Mouse (Mus musculus): ENCODE data around the gene Adam30. TPM values are rescaled to one million over a fixed set of nuclear protein-coding genes. Genes with fewer than 3 reads are reported as not detected.
"Not testable (repeated sequence)": the region's sequence is repeated elsewhere in the genome, so short reads cannot be mapped to it uniquely, and the experiment has no call there.

Gene Adam30
- not detected for total RNA-seq (2021)
- long read RNA-seq, experiment 1: 0 reads
- long read RNA-seq, experiment 2: 0 reads

DNA sequence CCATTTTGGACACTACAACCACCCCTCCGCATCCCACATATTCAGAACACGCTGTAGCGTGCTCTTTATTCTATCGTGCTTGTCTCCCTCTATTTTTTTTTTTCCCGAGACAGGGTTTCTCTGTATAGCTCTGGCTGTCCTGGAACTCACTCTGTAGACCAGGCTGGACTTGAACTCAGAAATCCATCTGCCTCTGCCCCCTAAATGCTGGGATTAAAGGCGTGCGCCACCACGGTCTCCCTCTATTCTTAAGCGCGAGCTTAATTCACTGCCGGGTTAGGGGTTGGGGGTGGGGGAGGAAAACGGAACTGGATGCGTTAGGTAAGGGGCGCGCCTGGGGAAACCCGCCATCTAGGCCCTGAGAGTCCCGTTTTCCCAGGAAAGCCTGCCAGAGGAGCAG is at the start of gene Adam30:
Gene Adam30, plus strand, starts transcription at position 301 of the 400 bp plus-strand sequence.
- DNase-seq: no peak

- DNase-seq: no peak
These were observed 42.2 kb upstream of the Adam30 start for GRCm38 (mm10) chr3:98118252-98118651.

- DNase-seq: no peak
These were observed 41.1 kb upstream of the Adam30 start for GRCm38 (mm10) chr3:98119338-98119737.

DNA sequence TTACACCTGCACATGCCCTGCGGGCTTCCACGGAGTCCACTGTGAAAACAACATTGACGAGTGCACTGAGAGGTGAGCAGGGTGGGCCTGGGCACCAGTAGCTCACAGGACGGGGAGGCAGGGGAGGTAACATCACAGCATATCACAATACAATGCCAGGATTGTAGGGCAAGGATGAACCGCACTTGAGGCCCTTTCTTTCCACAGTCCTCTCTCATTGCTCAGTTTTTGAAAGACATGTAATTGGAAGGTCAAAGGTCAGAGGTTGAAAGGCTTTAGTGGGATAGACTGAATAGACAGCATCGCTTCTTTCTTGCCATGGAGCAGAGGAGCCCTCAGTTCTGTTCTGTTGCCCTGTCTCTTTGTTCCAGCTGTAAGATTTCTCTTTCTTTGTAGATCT is 39.5 kb upstream of the Adam30 start:
- DNase-seq: no peak

- no peak for DNase-seq
These were observed 32.7 kb upstream of the Adam30 start for GRCm38 (mm10) chr3:98127775-98128174.

DNA sequence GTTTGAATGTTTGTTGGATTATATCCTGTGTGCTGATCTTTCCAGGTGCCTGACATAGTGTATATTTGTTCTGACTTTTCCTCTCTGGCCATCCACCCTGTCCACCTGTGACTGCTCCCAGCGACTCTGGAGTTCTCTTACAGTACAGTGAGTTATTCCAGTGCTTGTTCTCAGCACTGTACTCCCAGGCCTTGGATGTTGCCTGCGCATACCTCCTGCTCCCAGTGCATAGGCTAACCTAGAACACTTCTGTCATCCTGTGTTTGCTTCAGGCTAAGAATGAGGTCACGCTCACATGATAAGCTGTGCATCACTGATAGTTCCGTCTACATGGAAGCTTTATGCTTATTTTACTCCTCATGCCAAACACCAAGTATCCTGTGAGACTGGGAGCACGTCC is 31.7 kb upstream of the Adam30 start:
- no peak for DNase-seq

DNA sequence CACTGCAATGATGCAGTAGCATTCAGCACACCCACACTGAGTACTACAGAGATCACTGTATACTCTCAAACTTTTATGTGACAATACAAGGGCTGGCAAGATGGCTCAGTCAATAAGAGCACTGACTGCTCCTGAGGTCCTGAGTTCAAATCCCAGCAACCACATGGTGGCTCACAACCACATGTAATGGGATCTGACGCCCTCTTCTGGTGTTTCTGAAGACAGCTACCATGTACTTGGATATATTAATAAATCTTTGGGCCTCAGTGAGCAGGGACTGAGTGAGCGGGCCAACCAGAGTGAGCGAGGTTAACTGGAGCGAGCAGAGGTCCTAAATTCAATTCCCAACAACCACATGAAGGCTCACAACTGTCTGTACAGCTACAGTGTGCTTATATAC is 28.3 kb upstream of the Adam30 start:
- not testable (repeated sequence) for DNase-seq

GRCm38 (mm10) chr3:98132636-98133035 is 27.8 kb upstream of the Adam30 start:
- DNase-seq: no peak

GRCm38 (mm10) chr3:98141456-98141855 is 19.0 kb upstream of the Adam30 start:
- DNase-seq: no peak

GRCm38 (mm10) chr3:98142862-98143261 is 17.6 kb upstream of the Adam30 start:
- DNase-seq: no peak

GRCm38 (mm10) chr3:98145204-98145603 is 15.2 kb upstream of the Adam30 start:
- no peak for DNase-seq

GRCm38 (mm10) chr3:98146471-98147410 is 13.7 kb upstream of the Adam30 start:
- DNase-seq: no peak

DNA sequence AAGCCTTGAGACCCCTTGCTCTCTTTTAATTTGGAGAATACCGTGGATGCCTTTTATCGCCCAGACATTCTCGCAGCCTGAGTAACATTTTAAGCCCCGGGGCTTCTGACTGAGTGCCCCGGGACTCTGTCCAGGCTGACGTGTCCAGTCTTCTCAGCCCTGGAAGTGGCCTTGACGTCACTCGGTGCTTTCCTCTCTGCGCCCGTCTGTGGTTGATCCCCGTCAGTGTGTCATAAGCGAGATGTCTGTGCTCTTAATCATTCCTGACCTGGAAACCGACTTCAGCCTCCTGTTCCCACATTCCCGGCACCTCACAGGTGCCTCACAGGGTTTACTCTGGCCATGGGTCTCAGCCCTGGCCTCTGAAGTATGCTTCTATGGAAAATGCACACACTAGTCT is 12.7 kb upstream of the Adam30 start:
- DNase-seq: peak; percentile 68

DNA sequence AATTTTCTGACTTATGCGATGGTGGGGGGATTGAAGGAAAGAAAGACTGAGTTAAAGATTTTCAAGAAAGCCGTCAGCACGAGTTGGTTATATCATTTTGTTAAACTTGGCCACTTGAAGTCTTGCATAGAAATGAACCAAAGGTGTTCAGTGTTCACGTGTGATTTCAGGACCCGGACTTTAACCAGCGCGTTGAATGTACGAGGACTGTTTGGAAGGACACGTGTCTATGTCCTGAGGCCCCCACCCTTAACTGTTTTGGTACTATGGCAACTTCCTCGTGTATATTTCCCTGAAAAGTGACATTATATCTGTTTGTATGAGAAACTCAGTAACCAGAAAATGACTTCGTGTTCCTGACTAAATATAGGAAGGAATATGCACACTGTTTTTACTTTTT is 10.5 kb upstream of the Adam30 start:
- no peak for DNase-seq

- no peak for DNase-seq
These were observed 9.4 kb upstream of the Adam30 start for GRCm38 (mm10) chr3:98151016-98151415.

GRCm38 (mm10) chr3:98153460-98153859 is 7.0 kb upstream of the Adam30 start:
- no peak for DNase-seq

GRCm38 (mm10) chr3:98156158-98156557 is 4.3 kb upstream of the Adam30 start:
- no peak for DNase-seq

- no peak for DNase-seq
These were observed 3.4 kb upstream of the Adam30 start for GRCm38 (mm10) chr3:98157073-98157472.

DNA sequence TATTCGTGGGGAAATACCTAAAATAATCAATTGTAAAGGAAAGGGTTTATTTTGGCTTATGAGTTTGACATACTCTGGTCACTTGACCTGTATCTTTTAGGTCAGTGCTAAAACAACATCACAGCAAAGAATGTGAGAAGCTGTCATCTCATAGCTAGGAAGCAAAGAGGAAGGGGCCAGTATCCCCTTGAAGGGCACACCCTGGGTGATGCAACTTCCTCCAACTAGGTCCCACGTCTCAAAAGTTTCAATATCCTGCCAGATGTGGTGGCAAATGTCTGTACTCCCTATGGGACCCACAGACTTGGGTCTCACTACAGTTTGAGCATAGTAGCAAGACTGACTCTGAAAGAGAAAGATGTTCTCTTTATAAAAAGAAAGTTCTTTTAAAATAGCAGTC is 2.8 kb upstream of the Adam30 start:
- no peak for DNase-seq

- no peak for DNase-seq
These were observed 1.8 kb upstream of the Adam30 start for GRCm38 (mm10) chr3:98158646-98159045.

GRCm38 (mm10) chr3:98159289-98159688 is 1.1 kb upstream of the Adam30 start:
- no peak for DNase-seq

DNA sequence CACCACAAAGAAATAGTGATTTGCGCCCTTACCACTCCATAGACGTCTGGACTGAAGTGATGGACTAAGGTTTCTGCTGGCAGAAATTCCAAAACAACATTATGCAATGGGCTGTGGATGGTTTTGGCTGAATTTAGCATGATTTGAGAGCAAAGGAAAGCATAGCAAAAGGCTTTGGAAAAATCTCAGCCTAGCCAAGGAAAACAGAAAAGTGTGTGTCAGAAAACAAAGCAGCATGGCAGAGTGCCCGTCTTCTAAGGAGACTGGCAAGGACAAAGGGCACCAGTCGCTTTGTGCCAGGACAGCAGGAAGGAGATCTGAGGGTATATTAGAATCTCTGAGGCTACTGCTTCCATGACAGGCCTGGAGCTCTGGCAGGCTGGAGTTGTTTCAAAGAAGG is 17.9 kb downstream of the Adam30 start:
- peak; percentile 75 for DNase-seq

- DNase-seq: peak; percentile 48
These were observed 20.4 kb downstream of the Adam30 start for GRCm38 (mm10) chr3:98180805-98181204.

- no peak for DNase-seq
These were observed 24.8 kb downstream of the Adam30 start for GRCm38 (mm10) chr3:98185163-98185714.
